ENCODE assay signal across 9 mouse cellular contexts in genomic region chr11:4629861-4630280, GRCm38 (mm10). TPM values are rescaled to one million over a fixed set of nuclear protein-coding genes. Genes with fewer than 3 reads are reported as not detected.
DNase-seq lines count a peak whose midpoint lies in the region; ATAC-seq and TF ChIP-seq lines count a peak whose summit lies in the region.
"Had no signal": no experiment of that assay in that cellular context is flagged by ENCODE, and none has a peak within 500 bp of the region (broad histone marks: within the 10 kb centered on the region; RNA-seq: fewer than 3 reads in every experiment).

No protein-coding gene starts in this region.

- 30% methylated on average over 8 of the region's 8 CpGs for WGBS in forebrain, embryonic 10.5 days
- 42% methylated on average over 8 of the region's 8 CpGs for WGBS in forebrain, embryonic 16.5 days
- 18% methylated on average over 8 of the region's 8 CpGs for WGBS in lung, embryonic 15.5 days
- WGBS in liver, embryonic 15.5 days (ENCODE audit: insufficient replicate concordance): 40% methylated on average over 8 of the region's 8 CpGs
- WGBS in stomach, embryonic 16.5 days: 16% methylated on average over 8 of the region's 8 CpGs
- 88% methylated on average over 8 of the region's 8 CpGs for WGBS in thymus, adult 2 months

- DNase-seq in forebrain, embryonic 10.5 days (ENCODE audit: extremely low spot score, low spot score): no peak
- no peak for DNase-seq in lung, adult 18-20 months
- DNase-seq in thymus, adult 2 months: no peak
- no peak for DNase-seq in testis, postnatal 10 days (ENCODE audit: low spot score)

- H3K4me3 ChIP-seq in forebrain, embryonic 10.5 days: no peak overlapping the region
- no peak overlapping the region for H3K4me3 ChIP-seq in forebrain, embryonic 16.5 days (replicated peaks; ENCODE audit: low read length)
- H3K4me3 ChIP-seq in lung, embryonic 15.5 days: no peak overlapping the region
- H3K4me3 ChIP-seq in liver, embryonic 15.5 days (replicated peaks): no peak overlapping the region
- no peak overlapping the region for H3K4me3 ChIP-seq in stomach, embryonic 16.5 days (replicated peaks; ENCODE audit: low read length)
- H3K4me3 ChIP-seq in thymus, adult 2 months (ENCODE audit: control insufficient read depth, insufficient read depth, low read length): no peak overlapping the region

- no peaks in the 10 kb centered on the region for H3K36me3 ChIP-seq in forebrain, embryonic 10.5 days (replicated peaks)
- no peaks in the 10 kb centered on the region for H3K36me3 ChIP-seq in forebrain, embryonic 16.5 days (ENCODE audit: control insufficient read depth, insufficient read depth)
- no peaks in the 10 kb centered on the region for H3K36me3 ChIP-seq in lung, embryonic 15.5 days
- no peaks in the 10 kb centered on the region for H3K36me3 ChIP-seq in liver, embryonic 15.5 days (replicated peaks)
- H3K36me3 ChIP-seq in stomach, embryonic 16.5 days (ENCODE audit: control insufficient read depth, insufficient read depth, low read length): no peaks in the 10 kb centered on the region
- H3K36me3 ChIP-seq in thymus, adult 2 months (ENCODE audit: control insufficient read depth, insufficient read depth, low read length): no peaks in the 10 kb centered on the region

- H3K4me1 ChIP-seq in forebrain, embryonic 10.5 days: peaks cover 18% of the 10 kb centered on the region
- H3K4me1 ChIP-seq in forebrain, embryonic 16.5 days (replicated peaks; ENCODE audit: control insufficient read depth, insufficient read depth, low read length): no peaks in the 10 kb centered on the region
- H3K4me1 ChIP-seq in lung, embryonic 15.5 days: peaks cover 11% of the 10 kb centered on the region; the same call in 1 of the 2 replicates
- peaks cover 15% of the 10 kb centered on the region for H3K4me1 ChIP-seq in liver, embryonic 15.5 days (replicated peaks)
- peaks cover 4% of the 10 kb centered on the region; the same call in 1 of the 2 replicates for H3K4me1 ChIP-seq in stomach, embryonic 16.5 days (ENCODE audit: control insufficient read depth, insufficient read depth, low read length)
- no peaks in the 10 kb centered on the region for H3K4me1 ChIP-seq in thymus, adult 2 months (replicated peaks; ENCODE audit: control insufficient read depth, insufficient read depth, low read length)

- no peaks in the 10 kb centered on the region for H3K27me3 ChIP-seq in forebrain, embryonic 10.5 days (ENCODE audit: poor library complexity, severe bottlenecking)
- H3K27me3 ChIP-seq in forebrain, embryonic 16.5 days (replicated peaks; ENCODE audit: control insufficient read depth, insufficient read depth, low read length): no peaks in the 10 kb centered on the region
- no peaks in the 10 kb centered on the region for H3K27me3 ChIP-seq in lung, embryonic 15.5 days
- H3K27me3 ChIP-seq in liver, embryonic 15.5 days: peaks cover 8% of the 10 kb centered on the region
- no peaks in the 10 kb centered on the region for H3K27me3 ChIP-seq in stomach, embryonic 16.5 days (ENCODE audit: control insufficient read depth, insufficient read depth, low read length)
- no peaks in the 10 kb centered on the region for H3K27me3 ChIP-seq in thymus, adult 2 months (ENCODE audit: control insufficient read depth, insufficient read depth, low read length)
- H3K27me3 ChIP-seq: Patski had no signal

- no peak overlapping the region for H3K9ac ChIP-seq in forebrain, embryonic 16.5 days (replicated peaks; ENCODE audit: low read depth, low read length)
- H3K9ac ChIP-seq in lung, embryonic 15.5 days: no peak overlapping the region
- H3K9ac ChIP-seq in liver, embryonic 15.5 days: no peak overlapping the region
- H3K9ac ChIP-seq in stomach, embryonic 16.5 days (ENCODE audit: low read length): no peak overlapping the region

- TF ChIP-seq POLR2A in thymus, adult 2 months (IDR thresholded peaks at IDR 0.05; ENCODE audit: control insufficient read depth, extremely low read depth, insufficient read depth, low read length, poor library complexity): no peak

- no peaks in the 10 kb centered on the region for H3K9me3 ChIP-seq in forebrain, embryonic 10.5 days
- H3K9me3 ChIP-seq in forebrain, embryonic 16.5 days (ENCODE audit: control insufficient read depth, low read length): no peaks in the 10 kb centered on the region
- H3K9me3 ChIP-seq in lung, embryonic 15.5 days: no peaks in the 10 kb centered on the region
- H3K9me3 ChIP-seq in liver, embryonic 15.5 days (replicated peaks): no peaks in the 10 kb centered on the region
- H3K9me3 ChIP-seq in stomach, embryonic 16.5 days (replicated peaks; ENCODE audit: control insufficient read depth, low read length): no peaks in the 10 kb centered on the region

- no peak overlapping the region for H3K4me2 ChIP-seq in forebrain, embryonic 16.5 days (ENCODE audit: low read length)
- no peak overlapping the region for H3K4me2 ChIP-seq in lung, embryonic 15.5 days
- no peak overlapping the region for H3K4me2 ChIP-seq in liver, embryonic 15.5 days
- H3K4me2 ChIP-seq in stomach, embryonic 16.5 days (ENCODE audit: low read depth, low read length): no peak overlapping the region

- H3K27ac ChIP-seq in forebrain, embryonic 10.5 days: peak overlapping the region; percentile 74
- H3K27ac ChIP-seq in forebrain, embryonic 16.5 days (ENCODE audit: low read length): no peak overlapping the region
- peak overlapping the region; percentile 43; the same call in 1 of the 2 replicates for H3K27ac ChIP-seq in lung, embryonic 15.5 days
- peak overlapping the region; percentile 14; the same call in 1 of the 2 replicates for H3K27ac ChIP-seq in liver, embryonic 15.5 days (replicated peaks)
- H3K27ac ChIP-seq in stomach, embryonic 16.5 days (ENCODE audit: low read length): peak overlapping the region; percentile 22; the same call in 1 of the 2 replicates
- H3K27ac ChIP-seq in thymus, adult 2 months (ENCODE audit: control insufficient read depth, insufficient read depth, low read length): no peak overlapping the region

- no peak for TF ChIP-seq CTCF in thymus, adult 2 months (IDR thresholded peaks at IDR 0.05; ENCODE audit: borderline replicate concordance, control insufficient read depth, extremely low read depth, insufficient read depth, low read length, poor library complexity)

- no peak for ATAC-seq in forebrain, embryonic 16.5 days
- ATAC-seq in lung, embryonic 15.5 days (ENCODE audit: borderline replicate concordance, extremely low read depth, low FRiP score, low TSS enrichment): no peak; the same call in 1 of the 2 replicates
- ATAC-seq in liver, embryonic 15.5 days (ENCODE audit: insufficient read depth): no peak
- ATAC-seq in stomach, embryonic 16.5 days (ENCODE audit: insufficient read depth, low FRiP score): no peak
- ATAC-seq: Patski had no signal

RNA-seq across cellular contexts. Expression of gene Ascc2, which starts 7.7 kb away (rescaled TPM):
- 38.1 and 38.7 TPM in 2 replicates for polyA plus RNA-seq in forebrain, embryonic 10.5 days (2016; fragmentation: Nextera tagmentation; extraction: Ambion mirVana)
- polyA plus RNA-seq in forebrain, embryonic 16.5 days (2015; fragmentation: Nextera tagmentation; extraction: Ambion mirVana): 25.5 and 27.3 TPM in 2 replicates
- 32.6 and 35.1 TPM in 2 replicates for polyA plus RNA-seq in lung, embryonic 15.5 days (2015; fragmentation: Nextera tagmentation; extraction: Ambion mirVana)
- 17.9 and 18.4 TPM in 2 replicates for polyA plus RNA-seq in liver, embryonic 15.5 days (2015; fragmentation: Nextera tagmentation; extraction: Ambion mirVana)
- 34.2 and 37.1 TPM in 2 replicates for polyA plus RNA-seq in stomach, embryonic 16.5 days (2015; fragmentation: Nextera tagmentation; extraction: Ambion mirVana)
- polyA plus RNA-seq in thymus, adult 2 months (2012; rRNA removed): 26.0 and 29.1 TPM in 2 replicates

RNA-seq across cellular contexts. Expression of gene Gm11032, which starts 10.0 kb away (rescaled TPM):
- polyA plus RNA-seq in forebrain, embryonic 10.5 days (2016; fragmentation: Nextera tagmentation; extraction: Ambion mirVana): not detected in 2 replicates
- polyA plus RNA-seq in forebrain, embryonic 16.5 days (2015; fragmentation: Nextera tagmentation; extraction: Ambion mirVana): not detected in 2 replicates
- not detected in 2 replicates for polyA plus RNA-seq in lung, embryonic 15.5 days (2015; fragmentation: Nextera tagmentation; extraction: Ambion mirVana)
- polyA plus RNA-seq in liver, embryonic 15.5 days (2015; fragmentation: Nextera tagmentation; extraction: Ambion mirVana): not detected in 2 replicates
- polyA plus RNA-seq in stomach, embryonic 16.5 days (2015; fragmentation: Nextera tagmentation; extraction: Ambion mirVana): not detected in 2 replicates
- not detected in 2 replicates for polyA plus RNA-seq in thymus, adult 2 months (2012; rRNA removed)
- polyA plus RNA-seq: Patski had no signal

RNA-seq across cellular contexts. Expression of gene Mtmr3, which starts 35.2 kb away (rescaled TPM):
- 28.0 and 29.4 TPM in 2 replicates for polyA plus RNA-seq in forebrain, embryonic 10.5 days (2016; fragmentation: Nextera tagmentation; extraction: Ambion mirVana)
- polyA plus RNA-seq in forebrain, embryonic 16.5 days (2015; fragmentation: Nextera tagmentation; extraction: Ambion mirVana): 42.1 and 45.3 TPM in 2 replicates
- 24.3 and 25.4 TPM in 2 replicates for polyA plus RNA-seq in lung, embryonic 15.5 days (2015; fragmentation: Nextera tagmentation; extraction: Ambion mirVana)
- 32.5 and 36.6 TPM in 2 replicates for polyA plus RNA-seq in liver, embryonic 15.5 days (2015; fragmentation: Nextera tagmentation; extraction: Ambion mirVana)
- polyA plus RNA-seq in stomach, embryonic 16.5 days (2015; fragmentation: Nextera tagmentation; extraction: Ambion mirVana): 24.0 and 25.8 TPM in 2 replicates
- polyA plus RNA-seq in thymus, adult 2 months (2012; rRNA removed): 55.9 and 61.4 TPM in 2 replicates

Comparison
In these comparisons a context has a peak if more than half of its experiments do, and no peak if none do; other contexts are left out.
1. H3K27ac ChIP-seq: peak in forebrain, embryonic 10.5 days (single experiment), lung, embryonic 15.5 days (single experiment), liver, embryonic 15.5 days (single experiment) and stomach, embryonic 16.5 days (single experiment); none in forebrain, embryonic 16.5 days (single experiment) and thymus, adult 2 months (single experiment).